Mouse (Mus musculus): Measurements from ENCODE around the gene Agrp.

DNA sequence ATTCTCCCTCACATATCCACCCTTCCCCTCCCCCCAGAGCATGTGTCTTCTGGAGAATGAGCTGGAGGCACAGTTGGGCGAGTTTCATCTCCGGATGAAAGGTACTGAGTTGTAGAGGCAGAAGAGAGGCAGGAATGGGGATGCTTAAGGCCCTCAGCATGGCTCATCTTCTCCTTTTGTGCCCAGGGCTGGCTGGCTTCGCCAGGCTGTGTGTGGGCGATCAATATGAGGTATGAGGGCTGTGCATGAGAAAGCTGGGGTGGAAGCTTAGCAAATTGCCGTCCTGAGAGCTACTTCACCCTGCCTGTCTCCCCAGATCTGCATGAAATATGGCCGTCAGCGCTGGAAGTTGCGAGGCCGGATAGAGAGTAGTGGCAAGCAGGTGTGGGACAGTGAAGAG is 21.3 kb downstream of the Agrp start:
- TF ChIP-seq ZC3H11A (IDR thresholded peaks at IDR 0.05; ENCODE audit: borderline replicate concordance, low read depth, low read length) (no peak), HCFC1 (IDR thresholded peaks at IDR 0.05; ENCODE audit: borderline replicate concordance, insufficient read depth, low read length) (no peak), ZNF384 (IDR thresholded peaks at IDR 0.05; ENCODE audit: low read depth, low read length) (no peak), CHD2 (IDR thresholded peaks at IDR 0.05; ENCODE audit: low read depth, low read length) (no peak), MAFK (IDR thresholded peaks at IDR 0.05; ENCODE audit: insufficient read depth, low read depth, low read length) (no peak)

All from ES-E14 (cell line).